Mouse (Mus musculus) left cerebral cortex, adult 9 months (tissue): Measurements from ENCODE around the gene Higd2a.
"Not testable (repeated sequence)": the region's sequence is repeated elsewhere in the genome, so short reads cannot be mapped to it uniquely, and the experiment has no call there.

Source experiments
- DNase-seq, 2 experiments: peaks; one replicate each; pipeline ENCODE4 v3.0.0; 2022; ENCODE audit warnings: low spot score in 2 of 2

Gene Higd2a

GRCm38 (mm10) chr13:54582126-54582525, 7.9 kb upstream of the Higd2a start:
- no peak for DNase-seq

GRCm38 (mm10) chr13:54582860-54583259, 7.1 kb upstream of the Higd2a start:
- DNase-seq = no peak

GRCm38 (mm10) chr13:54585831-54586230, 4.2 kb upstream of the Higd2a start:
- no peak for DNase-seq

DNA sequence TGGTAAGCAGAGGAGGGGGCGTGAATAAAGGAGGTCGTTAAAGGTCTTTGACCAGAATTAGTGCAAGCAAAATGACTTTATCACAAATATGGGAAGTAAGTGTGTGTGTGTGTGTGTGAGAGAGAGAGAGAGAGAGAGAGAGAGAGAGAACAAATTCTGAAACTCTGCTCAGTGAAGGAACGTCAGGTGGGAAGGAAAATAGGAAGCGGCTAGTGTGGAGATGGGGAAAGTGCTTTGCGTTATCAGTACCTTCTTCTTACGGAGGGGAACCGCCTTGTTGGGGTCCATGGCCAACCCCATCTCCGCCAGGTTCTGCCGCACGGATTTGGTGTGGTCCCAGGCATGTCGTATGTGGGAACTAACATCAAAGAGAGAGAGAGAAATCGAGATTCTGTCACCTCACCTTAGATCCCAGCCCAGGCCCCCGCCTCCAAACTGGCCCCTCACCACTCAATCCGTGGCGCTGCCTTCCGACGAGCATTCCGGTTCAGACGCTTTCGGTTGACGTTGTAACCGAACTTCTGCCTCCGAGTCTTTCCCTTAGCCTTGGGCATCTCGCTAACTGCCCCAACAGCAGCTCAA, 502 bp upstream of the Higd2a start:
- DNase-seq = no peak

DNA sequence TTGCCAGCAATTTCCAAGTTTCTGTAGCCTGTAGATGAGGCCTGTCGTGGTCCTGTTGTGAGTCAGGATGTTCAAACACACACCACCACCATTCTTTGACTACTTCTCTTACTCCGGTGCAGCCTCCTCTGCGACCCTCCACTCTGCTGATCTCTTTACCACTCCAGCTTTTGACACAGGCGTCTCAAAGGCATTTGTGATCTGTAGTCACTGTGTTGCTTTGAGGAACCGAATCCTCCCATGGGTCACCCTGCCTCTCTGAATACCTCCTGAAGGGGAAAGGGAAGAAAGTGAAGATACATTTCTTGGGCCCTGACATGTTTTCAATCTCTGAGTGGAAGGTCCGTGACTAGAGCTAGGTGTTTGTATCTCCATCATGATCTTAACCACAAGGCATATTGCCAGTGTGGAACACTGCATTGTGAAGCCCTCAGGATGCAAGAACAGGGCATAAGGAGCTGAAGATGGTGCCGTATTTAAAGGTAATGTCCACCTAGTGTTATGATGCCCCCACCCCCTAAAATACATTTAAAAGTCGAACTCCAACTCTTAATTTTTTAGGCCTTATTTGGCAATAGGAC, 1.9 kb downstream of the Higd2a start:
- DNase-seq = peak in 1 of 2 experiments; percentile 33

GRCm38 (mm10) chr13:54593617-54594016, 3.6 kb downstream of the Higd2a start:
- DNase-seq = no peak

- DNase-seq = no peak
These were observed 6.2 kb downstream of the Higd2a start for GRCm38 (mm10) chr13:54596107-54596690.

GRCm38 (mm10) chr13:54596870-54597269, 6.9 kb downstream of the Higd2a start:
- no peak for DNase-seq

DNA sequence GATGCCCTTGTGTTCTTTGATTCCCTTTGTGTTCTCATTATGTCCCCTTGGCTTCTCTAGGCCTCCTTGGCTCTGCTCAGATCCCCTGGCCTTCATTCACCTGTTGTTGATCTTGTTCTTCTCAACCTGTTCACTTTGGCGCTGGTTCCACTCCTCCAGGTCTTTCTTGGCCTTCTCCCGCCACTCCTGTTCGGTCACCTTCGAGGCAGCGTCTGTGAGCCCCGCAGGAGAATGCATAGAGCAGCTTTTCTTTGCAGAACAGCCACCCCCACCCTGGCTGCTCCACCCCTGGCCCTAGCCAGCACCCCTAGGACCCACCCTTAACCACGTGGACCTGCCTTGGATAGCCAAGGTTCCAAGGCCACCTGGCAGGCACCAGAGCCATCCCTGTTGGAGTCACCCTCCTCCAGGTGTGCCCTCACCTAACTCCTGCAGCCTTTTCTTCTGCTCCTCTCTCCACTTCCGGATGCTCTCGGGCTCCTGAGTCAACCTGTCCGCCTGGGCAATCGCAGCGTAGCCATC, 8.7 kb downstream of the Higd2a start:
- DNase-seq = no peak

DNA sequence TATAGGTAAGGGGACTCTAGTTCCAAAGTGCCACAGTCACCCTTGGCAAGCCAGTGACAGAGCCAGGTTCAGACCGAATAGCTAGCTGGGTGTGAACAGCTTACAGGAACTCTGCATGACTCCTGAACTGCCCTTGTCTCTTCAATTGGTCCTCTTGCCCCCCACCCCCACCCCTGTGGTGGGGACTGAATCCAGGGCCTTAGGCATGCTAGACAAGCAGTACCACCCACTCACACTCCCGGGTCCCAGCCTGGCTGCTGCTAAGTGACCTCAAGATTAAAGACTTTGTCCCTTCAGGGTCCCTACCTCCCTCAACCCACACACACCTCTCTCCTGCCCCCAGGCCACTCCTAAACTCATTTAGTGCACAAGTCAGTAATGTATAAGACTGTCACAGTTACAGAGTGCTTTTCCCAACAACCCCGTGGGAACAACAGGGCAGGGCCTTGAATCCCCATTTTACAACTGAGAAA, 12.7 kb downstream of the Higd2a start:
- no peak for DNase-seq

DNA sequence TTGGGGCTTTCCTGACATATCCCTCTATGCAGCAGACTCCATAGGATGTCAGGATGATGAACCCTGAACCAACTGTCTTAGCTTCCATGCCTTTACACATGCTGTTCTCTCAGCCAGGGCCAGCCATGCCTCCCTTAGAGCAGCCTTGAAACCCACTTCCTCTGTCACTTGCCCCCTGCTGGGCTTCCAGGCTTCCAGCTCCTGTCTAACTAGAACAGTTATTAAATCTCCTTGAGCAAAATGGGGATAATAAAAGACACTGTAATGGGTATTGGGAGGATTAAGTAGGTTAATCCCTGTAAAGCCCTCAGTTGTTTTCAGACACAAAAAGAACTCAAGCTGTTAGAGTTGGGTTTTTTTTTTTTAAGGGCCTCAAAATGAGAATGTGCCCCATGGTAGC, 13.5 kb downstream of the Higd2a start:
- no peak for DNase-seq

DNA sequence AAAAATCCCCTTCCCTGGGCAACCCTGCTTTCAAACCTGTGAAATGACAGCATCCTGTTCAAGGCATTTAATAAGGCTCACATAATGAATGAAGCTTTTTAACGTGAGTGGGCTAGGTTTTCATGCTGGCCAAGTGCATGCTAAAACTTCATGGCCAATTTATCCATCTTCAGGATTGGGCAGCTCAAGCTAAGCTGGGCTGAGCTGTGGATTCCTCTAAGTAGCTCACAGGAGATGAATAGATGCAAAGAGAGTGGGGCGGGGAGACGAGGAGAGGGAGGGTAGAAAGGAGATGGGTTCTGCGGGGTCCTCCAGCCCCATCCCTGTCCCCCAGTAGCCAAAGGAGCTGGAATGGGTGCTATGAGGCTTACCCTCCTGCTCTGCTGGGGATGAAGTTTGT, 14.2 kb downstream of the Higd2a start:
- DNase-seq = no peak

DNA sequence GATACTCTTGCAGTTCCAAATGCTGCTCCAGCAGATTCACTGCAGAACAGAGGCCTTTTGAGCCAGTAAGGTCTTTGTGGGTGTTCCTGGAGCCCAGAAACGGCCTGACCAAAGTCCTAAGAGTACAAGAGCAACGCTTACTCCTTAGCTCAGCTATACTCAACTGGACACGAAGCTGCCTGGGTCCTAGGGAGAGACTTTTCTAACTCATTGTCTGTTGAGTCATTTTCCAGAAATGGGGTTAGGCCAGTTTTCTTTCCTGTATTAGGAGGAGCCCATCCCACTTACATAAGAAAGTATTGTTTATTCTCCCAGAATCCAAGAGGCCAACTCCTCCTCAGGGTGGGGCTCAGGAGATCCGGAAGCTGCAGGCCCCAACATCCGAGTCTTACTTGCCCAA, 15.4 kb downstream of the Higd2a start:
- no peak for DNase-seq

DNA sequence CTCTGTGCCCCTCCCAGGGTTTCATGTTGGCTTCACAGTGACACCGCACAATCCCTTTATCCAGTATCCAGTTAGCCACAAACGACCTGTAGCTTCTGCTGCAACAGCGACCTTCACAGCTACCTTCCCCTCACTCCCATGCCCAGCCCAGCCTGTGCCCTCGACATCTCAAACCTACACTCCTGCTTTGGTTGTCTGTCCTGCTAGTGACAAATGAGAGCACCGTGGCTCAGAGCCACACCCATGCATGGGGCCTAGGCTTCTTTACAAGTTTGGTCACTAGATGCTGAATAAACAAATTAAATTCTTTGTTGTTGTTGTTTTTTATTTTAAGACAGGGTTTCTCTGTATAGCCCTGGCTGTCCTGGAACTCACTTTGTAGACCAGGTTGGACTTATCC, 17.2 kb downstream of the Higd2a start:
- no peak for DNase-seq

DNA sequence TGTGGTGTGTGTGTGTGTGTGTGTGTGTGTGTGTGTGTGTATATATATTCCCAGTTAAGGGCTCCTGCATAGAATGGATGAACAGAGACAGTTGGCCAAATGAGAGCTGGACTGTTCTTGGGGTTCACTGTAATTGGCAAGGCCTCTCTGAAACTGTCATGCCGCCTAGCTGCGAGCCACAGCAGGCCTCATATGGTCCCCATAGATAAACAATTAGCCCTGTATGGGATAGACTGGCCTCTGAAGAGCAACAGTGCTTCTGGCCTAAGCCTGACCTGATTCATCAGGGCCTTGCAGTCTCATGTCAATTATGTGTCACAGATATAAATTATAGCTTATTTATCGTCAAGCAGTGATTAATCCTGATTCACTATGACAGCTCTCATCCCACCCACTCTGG, 18.0 kb downstream of the Higd2a start:
- no peak for DNase-seq

DNA sequence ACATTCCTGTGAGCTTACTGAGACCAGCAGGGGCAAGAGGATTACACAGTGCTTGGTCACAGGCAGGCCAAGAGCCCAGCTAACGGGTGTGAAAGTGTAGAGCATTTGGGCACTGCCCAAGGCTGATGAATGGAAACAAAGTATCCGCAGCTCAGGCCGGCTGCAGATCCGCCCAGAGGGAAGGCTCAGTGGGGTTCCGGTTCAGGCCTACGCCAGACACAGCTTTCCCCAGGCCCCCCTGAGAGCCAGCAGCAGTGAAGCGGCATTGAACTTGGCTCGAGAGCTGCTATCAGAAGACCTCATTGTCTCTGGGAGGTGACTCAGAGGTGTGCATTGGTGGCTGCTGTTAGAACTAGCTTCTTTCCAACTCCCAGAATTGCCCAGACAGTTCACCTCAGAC, 18.7 kb downstream of the Higd2a start:
- DNase-seq = peak in 1 of 2 experiments; percentile 41

GRCm38 (mm10) chr13:54609301-54609700, 19.3 kb downstream of the Higd2a start:
- DNase-seq = no peak

DNA sequence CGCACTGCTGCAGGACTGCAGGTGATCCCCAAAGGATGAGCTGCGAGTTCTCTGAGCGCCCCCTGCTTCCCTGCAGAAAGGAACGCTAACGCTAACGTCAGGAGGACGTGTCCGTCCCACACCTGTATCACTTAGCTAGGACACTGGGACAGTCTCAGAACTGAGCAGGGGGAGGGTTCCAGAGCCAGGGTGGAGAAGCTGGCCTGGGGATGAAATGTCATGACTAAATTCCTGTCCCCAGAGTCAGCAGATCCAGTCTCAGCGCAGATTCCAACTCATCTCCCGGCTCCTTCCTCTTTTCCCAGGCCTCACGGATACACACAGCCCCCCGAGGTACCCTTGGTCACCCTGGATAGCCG, 20.6 kb downstream of the Higd2a start:
- DNase-seq = no peak

- peak; percentile 62 to 89 for DNase-seq
These were observed 21.2 kb downstream of the Higd2a start, which contains the start of gene Cltb for GRCm38 (mm10) chr13:54610972-54611754. Gene Cltb (minus strand): TSS chr13:54611344.

DNA sequence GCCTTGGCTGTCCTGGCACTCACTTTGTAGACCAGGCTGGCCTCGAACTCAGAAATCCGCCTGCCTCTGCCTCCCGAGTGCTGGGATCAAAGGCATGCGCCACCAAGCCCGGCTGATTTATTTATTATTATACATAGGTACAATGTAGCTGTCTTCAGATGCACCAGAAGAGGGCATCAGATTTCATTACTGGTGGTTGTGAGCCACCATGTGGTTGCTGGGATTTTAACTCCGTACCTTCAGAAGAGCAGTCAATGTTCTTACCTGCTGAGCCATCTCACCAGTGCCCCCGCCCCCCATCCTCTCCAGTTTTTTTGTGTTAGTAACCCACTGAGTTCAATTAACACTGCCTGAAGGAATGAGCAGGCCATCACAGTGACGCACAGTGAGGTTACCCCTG, 23.1 kb downstream of the Higd2a start:
- not testable (repeated sequence) for DNase-seq

DNA sequence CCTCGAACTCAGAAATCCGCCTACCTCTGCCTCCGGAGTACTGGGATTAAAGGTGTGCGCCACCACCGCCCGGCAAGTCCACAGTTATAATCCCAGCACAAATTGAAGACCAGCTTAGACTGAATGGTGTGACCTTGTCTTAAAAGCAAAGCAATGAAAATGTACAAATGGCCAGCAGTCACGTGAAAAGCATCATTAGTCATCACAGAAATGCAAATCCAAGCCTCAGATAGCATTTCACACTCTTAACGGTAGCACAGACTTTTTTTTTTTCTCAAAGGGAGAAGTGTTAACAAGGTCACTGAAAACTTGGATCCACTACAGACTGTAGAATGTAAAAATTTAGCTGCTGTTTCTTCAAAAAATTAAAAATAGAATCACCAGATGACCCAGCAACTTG, 26.3 kb downstream of the Higd2a start:
- no peak for DNase-seq

- DNase-seq = no peak
These were observed 27.0 kb downstream of the Higd2a start for GRCm38 (mm10) chr13:54616998-54617397.
